Mouse (Mus musculus) NIH3T3 (cell line): Measurements from ENCODE around the gene Krt31.

Experiments
- DNase-seq: peaks from one replicate; pipeline ENCODE4 v3.0.0-alpha.2; 2012; ENCODE audit warnings: low read depth

Gene Krt31

DNA sequence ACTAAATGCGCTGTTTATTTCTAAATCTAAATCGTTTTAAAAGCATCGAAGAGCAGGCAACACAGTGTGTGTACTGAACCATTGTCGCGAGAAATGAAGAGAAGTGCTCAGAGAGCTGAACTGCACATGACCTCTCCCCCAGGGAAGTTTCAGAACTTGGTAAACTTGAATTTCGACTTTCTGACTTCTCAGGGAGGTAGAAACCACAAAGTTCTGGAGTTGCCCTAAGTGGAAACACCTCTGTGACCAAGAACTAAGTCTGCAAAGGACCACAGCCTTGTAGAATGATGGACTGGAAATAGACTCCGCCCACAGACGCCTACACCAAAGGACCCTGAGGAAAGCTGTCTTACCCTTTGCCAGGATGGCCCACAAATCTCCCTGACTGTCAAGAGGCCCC is 44.4 kb downstream of the Krt31 start:
- DNase-seq: no peak

DNA sequence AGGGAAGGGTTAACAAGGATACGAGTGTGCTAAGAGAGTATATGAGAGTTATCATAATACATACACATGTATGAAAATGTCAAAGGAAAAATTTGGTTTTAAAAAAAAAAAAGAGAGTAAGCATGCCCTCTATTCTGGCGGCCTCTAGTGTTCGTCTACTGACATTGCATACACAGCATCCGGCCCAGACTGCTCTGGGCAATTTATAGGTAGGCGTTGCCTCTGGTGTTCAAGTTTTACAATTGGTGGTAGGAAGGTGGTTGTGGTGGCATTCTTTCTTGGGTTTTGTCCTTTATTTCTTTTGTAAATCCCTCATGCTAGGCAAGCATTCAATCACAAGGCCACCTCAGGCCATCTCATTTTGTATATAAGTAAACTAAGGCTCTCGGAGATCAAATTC is 45.5 kb downstream of the Krt31 start:
- peak; percentile 81 for DNase-seq

DNA sequence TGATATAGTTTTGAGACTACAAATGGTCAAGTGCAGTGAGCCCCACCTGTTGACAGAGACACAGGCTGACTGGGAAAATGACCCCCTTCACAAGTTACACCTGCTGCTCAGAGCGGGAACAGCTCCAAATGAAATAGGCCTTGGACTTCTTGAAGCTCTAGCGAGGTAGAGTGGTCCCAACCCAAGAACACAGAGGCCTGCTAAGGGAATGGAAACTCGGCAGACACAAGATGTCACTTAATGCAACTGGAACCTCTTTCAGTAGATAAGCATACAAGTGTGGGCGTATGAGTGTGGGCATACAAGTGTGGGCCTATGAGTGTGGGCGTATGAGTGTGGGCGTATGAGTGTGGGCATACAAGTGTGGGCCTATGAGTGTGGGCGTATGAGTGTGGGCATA is 51.3 kb downstream of the Krt31 start:
- no peak for DNase-seq
